Mouse (Mus musculus) lung, adult 2 months (tissue): ENCODE data around the gene Paxx.

Source experiments
- CTCF ChIP-seq: fragments of 200-500 bp; IDR thresholded peaks from 2 replicates; pipeline ENCODE4 v1.5.1; 2011; ENCODE audit warnings: mild to moderate bottlenecking, low read length, control low read depth; ENCODE audit not compliant: insufficient read depth
- POLR2A ChIP-seq: fragments of 200-500 bp; IDR thresholded peaks from 2 replicates; pipeline ENCODE4 v1.6.1; 2011; ENCODE audit warnings: low read depth, mild to moderate bottlenecking, control low read depth, low read length, borderline replicate concordance; ENCODE audit errors: extremely low read depth

DNA sequence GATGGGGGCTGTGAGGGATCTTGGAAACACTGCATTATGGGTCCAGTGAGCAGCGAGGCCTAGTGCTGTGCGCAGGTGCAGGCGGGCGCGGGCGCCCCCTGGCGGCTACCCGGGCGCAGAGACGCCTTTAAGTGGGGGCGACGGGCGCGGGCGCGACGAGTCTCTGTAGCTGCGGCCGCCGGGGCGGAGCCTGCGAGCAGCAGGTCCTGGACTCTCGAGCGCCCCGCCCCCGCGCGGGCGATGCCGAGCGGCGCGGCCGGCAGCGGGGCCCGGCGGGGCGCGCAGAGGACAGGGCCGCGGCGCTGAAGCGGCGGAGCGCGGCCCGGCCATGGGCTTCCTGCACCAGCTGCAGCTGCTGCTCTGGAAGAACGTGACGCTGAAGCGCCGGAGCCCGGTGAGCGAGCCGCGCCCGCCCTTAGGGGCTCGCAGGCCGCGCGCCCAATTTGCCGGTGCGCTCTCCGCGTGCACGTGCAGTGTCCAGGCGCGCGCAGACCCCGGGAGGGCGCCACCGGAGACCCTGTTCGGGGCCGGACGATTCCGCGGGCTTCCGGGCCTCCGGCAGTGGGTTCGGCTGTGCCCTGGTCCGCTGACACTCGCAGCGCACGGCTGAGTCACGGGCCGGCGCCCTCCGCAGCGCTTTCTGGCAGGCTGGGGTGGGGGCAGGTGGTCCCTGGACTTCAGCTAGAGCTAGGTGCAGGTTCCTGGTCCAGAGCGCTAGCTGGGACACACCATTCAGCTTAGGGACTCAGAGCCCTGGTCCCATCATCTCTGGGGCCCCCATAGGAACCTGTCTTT is 32.3 kb downstream of the Paxx start, which contains the start of gene Abca2:
- TF ChIP-seq POLR2A (no peak), CTCF (peak; percentile 59)
